Mouse (Mus musculus) left cerebral cortex, postnatal 10 days (tissue): ENCODE measurements around the gene Gm20517. TPM values are rescaled to one million over a fixed set of nuclear protein-coding genes. Genes with fewer than 3 reads are reported as not detected.
A peak's percentile ranks its signal among the peaks of the same experiment; 100 is the strongest.

Experiments
- DNase-seq, 2 experiments: peaks; one replicate each; pipeline ENCODE4 v3.0.0; 2021 to 2022; ENCODE audit warnings: low spot score in 2 of 2, mixed read lengths in 1 of 2; ENCODE audit errors: extremely low spot score in 1 of 2
- intact Hi-C: fragments of 180-260 bp; cut with DNase I; formaldehyde crosslinking; loops from one replicate; pipeline ENCODE4 v1.15.1; 2025
- total RNA-seq, 2 experiments: library from RNA; stranded (reverse); gene quantifications; 2 replicates each; pipeline ENCODE4 v1.2.3; 2021

Gene Gm20517
- total RNA-seq: 1 to 10 TPM; 6.2 to 6.4 TPM

GRCm38 (mm10) chr17:47610849-47611660, at the start of gene Gm20517, which contains the start of the genes Bysl and Med20:
TSS of gene Gm20517 (plus strand) at chr17:47611589.
TSS of gene Bysl (minus strand) at chr17:47611492.
TSS of gene Med20 (plus strand) at chr17:47611582.
- intact Hi-C loops: no loop called here
- peak; percentile 94 to 98 for DNase-seq

- no peak for DNase-seq
These were observed 48.5 kb upstream of the Gm20517 start for GRCm38 (mm10) chr17:47562875-47563274.

GRCm38 (mm10) chr17:47564612-47565011, 46.8 kb upstream of the Gm20517 start:
- no peak for DNase-seq
- intact Hi-C loops: no loop called here

More at GRCm38 (mm10) chr17:47562875-47563274, 48.5 kb upstream of the Gm20517 start:
- intact Hi-C loops: no loop called here

GRCm38 (mm10) chr17:47566133-47566532, 45.3 kb upstream of the Gm20517 start:
- DNase-seq: no peak
- intact Hi-C loops: no loop called here

- DNase-seq: no peak
- intact Hi-C loops: no loop called here
These were observed 44.1 kb upstream of the Gm20517 start for GRCm38 (mm10) chr17:47567271-47567670.

GRCm38 (mm10) chr17:47568389-47568788, 43.0 kb upstream of the Gm20517 start:
- intact Hi-C loops: no loop called here
- DNase-seq: no peak

- intact Hi-C loops: no loop called here
- DNase-seq: no peak
These were observed 42.4 kb upstream of the Gm20517 start for GRCm38 (mm10) chr17:47568951-47569527.

- no peak for DNase-seq
- intact Hi-C loops: no loop called here
These were observed 39.8 kb upstream of the Gm20517 start for GRCm38 (mm10) chr17:47571621-47572020.

GRCm38 (mm10) chr17:47572436-47572835, 39.0 kb upstream of the Gm20517 start:
- intact Hi-C loops: no loop called here
- DNase-seq: no peak

- intact Hi-C loops: no loop called here
- no peak for DNase-seq
These were observed 37.4 kb upstream of the Gm20517 start for GRCm38 (mm10) chr17:47574028-47574427.

GRCm38 (mm10) chr17:47574830-47575229, 36.6 kb upstream of the Gm20517 start:
- DNase-seq: no peak
- intact Hi-C loops: no loop called here

- no peak for DNase-seq
- intact Hi-C loops: no loop called here
These were observed 32.7 kb upstream of the Gm20517 start for GRCm38 (mm10) chr17:47578655-47579054.

GRCm38 (mm10) chr17:47580962-47581361, 30.4 kb upstream of the Gm20517 start:
- DNase-seq: no peak
- intact Hi-C loops: no loop called here

- no peak for DNase-seq
- intact Hi-C loops: no loop called here
These were observed 22.9 kb upstream of the Gm20517 start for GRCm38 (mm10) chr17:47588517-47588916.

- DNase-seq: no peak
- intact Hi-C loops: no loop called here
These were observed 20.3 kb upstream of the Gm20517 start for GRCm38 (mm10) chr17:47591073-47591472.

- intact Hi-C loops: no loop called here
- DNase-seq: peak; percentile 84 to 98
These were observed 18.1 kb upstream of the Gm20517 start for GRCm38 (mm10) chr17:47593215-47593853.

- intact Hi-C loops: loop anchor here (2.0 kb wide), 1 partner anchor 83 kb away; no protein-coding TSS in a partner anchor
- no peak for DNase-seq
These were observed 17.6 kb upstream of the Gm20517 start for GRCm38 (mm10) chr17:47593854-47594182.

- DNase-seq: peak in 1 of 2 experiments; percentile 60
- intact Hi-C loops: loop anchor here (2.0 kb wide), 1 partner anchor 84 kb away; no protein-coding TSS in a partner anchor
These were observed 17.0 kb upstream of the Gm20517 start for GRCm38 (mm10) chr17:47594183-47594968.

GRCm38 (mm10) chr17:47594969-47595247, 16.5 kb upstream of the Gm20517 start:
- intact Hi-C loops: loop anchor here (2.0 kb wide), 1 partner anchor 84 kb away; no protein-coding TSS in a partner anchor
- DNase-seq: no peak
